Mouse (Mus musculus) hindbrain, embryonic 10.5 days (tissue): ENCODE results near the gene Taf8. TPM values are rescaled to one million over a fixed set of nuclear protein-coding genes. Genes with fewer than 3 reads are reported as not detected.
A peak's percentile ranks its signal among the peaks of the same experiment; 100 is the strongest.

Source experiments
- DNase-seq: peaks from one replicate; pipeline ENCODE4 v3.0.0-alpha.2; 2017; ENCODE audit warnings: low spot score
- H3K27ac ChIP-seq: fragments of 300-500 bp; sonication (generic); 2 replicates; pipeline ENCODE4 v1.5.1; 2016; ENCODE audit warnings: mild to moderate bottlenecking, moderate library complexity
- H3K27me3 ChIP-seq: fragments of 300-500 bp; sonication (generic); 2 replicates; pipeline ENCODE4 v1.6.1; 2016; ENCODE audit warnings: mild to moderate bottlenecking; ENCODE audit not compliant: poor library complexity, insufficient read depth, severe bottlenecking
- H3K36me3 ChIP-seq: fragments of 300-500 bp; sonication (generic); 2 replicates; pipeline ENCODE4 v1.6.1; 2016; ENCODE audit warnings: mild to moderate bottlenecking, moderate library complexity
- H3K4me1 ChIP-seq: fragments of 300-500 bp; sonication (generic); replicated peaks from 2 replicates; pipeline ENCODE4 v1.6.1; 2016; ENCODE audit warnings: mild to moderate bottlenecking
- H3K4me3 ChIP-seq: fragments of 300-500 bp; sonication (generic); 2 replicates; pipeline ENCODE4 v1.5.1; 2016; ENCODE audit warnings: mild to moderate bottlenecking, moderate library complexity
- H3K9me3 ChIP-seq: fragments of 300-500 bp; sonication (generic); 2 replicates; pipeline ENCODE4 v1.6.1; 2016; ENCODE audit warnings: mild to moderate bottlenecking, moderate library complexity
- WGBS: fragments of 180-500 bp; shearing (Covaris S2); methylation state at CpG from one replicate; pipeline ENCODE4 v1.1.7; 2016; 5-methylcytosine and 5-hydroxymethylcytosine counted together
- polyA plus RNA-seq: library from polyadenylated mRNA; unstranded; fragments of >200 nt; fragmentation: Nextera tagmentation; extraction: Ambion mirVana; gene quantifications from 2 replicates; pipeline ENCODE4 v1.2.1, GENCODE M21; 2016

Taf8 gene
- polyA plus RNA-seq, 1 experiment from 2014 or later: 36.0 TPM

GRCm38 (mm10) chr17:47494132-47494531, 8.0 kb downstream of the Taf8 start:
- no peaks in the 10 kb centered on the region for H3K9me3 ChIP-seq
- H3K27me3 ChIP-seq: no peaks in the 10 kb centered on the region
- H3K4me3 ChIP-seq: no peak overlapping the region
- peaks cover 93% of the 10 kb centered on the region for H3K36me3 ChIP-seq
- WGBS: 94% methylated on average over 11 of the region's 11 CpGs
- no peak for DNase-seq
- no peak overlapping the region for H3K27ac ChIP-seq
- no peaks in the 10 kb centered on the region for H3K4me1 ChIP-seq

- 85% methylated on average over 6 of the region's 6 CpGs for WGBS
- no peak for DNase-seq
- Histone ChIP-seq H3K4me1 (no peaks in the 10 kb centered on the region), H3K4me3 (no peak overlapping the region), H3K9me3 (no peaks in the 10 kb centered on the region), H3K36me3 (peaks cover 93% of the 10 kb centered on the region), H3K27ac (no peak overlapping the region), H3K27me3 (no peaks in the 10 kb centered on the region)
Measured at GRCm38 (mm10) chr17:47493653-47494052, 8.4 kb downstream of the Taf8 start.

- H3K4me3 ChIP-seq: no peak overlapping the region
- H3K9me3 ChIP-seq: no peaks in the 10 kb centered on the region
- no peak overlapping the region for H3K27ac ChIP-seq
- 89% methylated on average over 6 of the region's 6 CpGs for WGBS
- H3K4me1 ChIP-seq: no peaks in the 10 kb centered on the region
- peaks cover 93% of the 10 kb centered on the region for H3K36me3 ChIP-seq
- H3K27me3 ChIP-seq: no peaks in the 10 kb centered on the region
- no peak for DNase-seq
Measured at GRCm38 (mm10) chr17:47492731-47493130, 9.4 kb downstream of the Taf8 start.

GRCm38 (mm10) chr17:47490791-47491190, 11.3 kb downstream of the Taf8 start:
- Histone ChIP-seq H3K36me3 (peaks cover 77% of the 10 kb centered on the region), H3K4me3 (no peak overlapping the region), H3K4me1 (peaks cover 9% of the 10 kb centered on the region; the same call in 1 of the 2 replicates), H3K27me3 (no peaks in the 10 kb centered on the region), H3K9me3 (no peaks in the 10 kb centered on the region), H3K27ac (no peak overlapping the region)
- no peak for DNase-seq
- 86% methylated on average over 9 of the region's 9 CpGs for WGBS

- peaks cover 29% of the 10 kb centered on the region for H3K36me3 ChIP-seq
- no peak overlapping the region for H3K27ac ChIP-seq
- H3K9me3 ChIP-seq: no peaks in the 10 kb centered on the region
- no peak overlapping the region for H3K4me3 ChIP-seq
- DNase-seq: no peak
- WGBS: 91% methylated on average over 3 of the region's 3 CpGs
- H3K27me3 ChIP-seq: no peaks in the 10 kb centered on the region
- peaks cover 29% of the 10 kb centered on the region for H3K4me1 ChIP-seq
Measured at GRCm38 (mm10) chr17:47485791-47486190, 16.3 kb downstream of the Taf8 start.

- Histone ChIP-seq H3K27me3 (no peaks in the 10 kb centered on the region), H3K9me3 (no peaks in the 10 kb centered on the region), H3K27ac (peak overlapping the region; percentile 60), H3K36me3 (peaks cover 21% of the 10 kb centered on the region), H3K4me1 (peaks cover 29% of the 10 kb centered on the region), H3K4me3 (no peak overlapping the region)
- WGBS: 6% methylated on average over 3 of the region's 3 CpGs
- DNase-seq: no peak
Measured at GRCm38 (mm10) chr17:47484993-47485392, 17.1 kb downstream of the Taf8 start.

- no peak overlapping the region for H3K4me3 ChIP-seq
- H3K27ac ChIP-seq: peak overlapping the region; percentile 60
- peak; percentile 34 for DNase-seq
- 16% methylated on average over 1 of the region's 1 CpGs for WGBS
- peaks cover 29% of the 10 kb centered on the region for H3K4me1 ChIP-seq
- H3K36me3 ChIP-seq: peaks cover 15% of the 10 kb centered on the region
- H3K9me3 ChIP-seq: no peaks in the 10 kb centered on the region
- no peaks in the 10 kb centered on the region for H3K27me3 ChIP-seq
Measured at GRCm38 (mm10) chr17:47484241-47484921, 17.7 kb downstream of the Taf8 start.

- Histone ChIP-seq H3K4me3 (no peak overlapping the region), H3K27ac (no peak overlapping the region), H3K9me3 (no peaks in the 10 kb centered on the region), H3K4me1 (peaks cover 28% of the 10 kb centered on the region), H3K27me3 (no peaks in the 10 kb centered on the region), H3K36me3 (no peaks in the 10 kb centered on the region)
- DNase-seq: peak; percentile 71
- 49% methylated on average over 2 of the region's 2 CpGs for WGBS
Measured at GRCm38 (mm10) chr17:47482401-47482800, 19.7 kb downstream of the Taf8 start.

GRCm38 (mm10) chr17:47479887-47480286, 22.2 kb downstream of the Taf8 start:
- 72% methylated on average over 3 of the region's 3 CpGs for WGBS
- no peak overlapping the region for H3K27ac ChIP-seq
- no peaks in the 10 kb centered on the region for H3K9me3 ChIP-seq
- no peak for DNase-seq
- no peak overlapping the region for H3K4me3 ChIP-seq
- no peaks in the 10 kb centered on the region for H3K36me3 ChIP-seq
- peaks cover 12% of the 10 kb centered on the region for H3K4me1 ChIP-seq
- no peaks in the 10 kb centered on the region for H3K27me3 ChIP-seq

GRCm38 (mm10) chr17:47475714-47476113, 26.4 kb downstream of the Taf8 start:
- H3K27me3 ChIP-seq: peaks cover 20% of the 10 kb centered on the region
- H3K36me3 ChIP-seq: no peaks in the 10 kb centered on the region
- H3K4me3 ChIP-seq: no peak overlapping the region
- no peak overlapping the region for H3K27ac ChIP-seq
- no peak for DNase-seq
- 63% methylated on average over 3 of the region's 3 CpGs for WGBS
- H3K4me1 ChIP-seq: peaks cover 9% of the 10 kb centered on the region; the same call in 1 of the 2 replicates
- H3K9me3 ChIP-seq: no peaks in the 10 kb centered on the region

GRCm38 (mm10) chr17:47475181-47475580, 26.9 kb downstream of the Taf8 start:
- Histone ChIP-seq H3K36me3 (no peaks in the 10 kb centered on the region), H3K9me3 (no peaks in the 10 kb centered on the region), H3K27me3 (peaks cover 25% of the 10 kb centered on the region), H3K27ac (no peak overlapping the region), H3K4me3 (no peak overlapping the region), H3K4me1 (peaks cover 9% of the 10 kb centered on the region; the same call in 1 of the 2 replicates)
- WGBS: 91% methylated on average over 4 of the region's 4 CpGs
- DNase-seq: no peak

- WGBS: 82% methylated on average over 4 of the region's 4 CpGs
Measured at GRCm38 (mm10) chr17:47474250-47474649, 27.8 kb downstream of the Taf8 start.

GRCm38 (mm10) chr17:47473434-47473974, 28.6 kb downstream of the Taf8 start:
- WGBS: 13% methylated on average over 8 of the region's 8 CpGs
- peak; percentile 48 for DNase-seq
- no peaks in the 10 kb centered on the region for H3K9me3 ChIP-seq
- H3K36me3 ChIP-seq: no peaks in the 10 kb centered on the region
- peaks cover 42% of the 10 kb centered on the region for H3K27me3 ChIP-seq
- peaks cover 20% of the 10 kb centered on the region for H3K4me1 ChIP-seq
- H3K27ac ChIP-seq: no peak overlapping the region
- no peak overlapping the region for H3K4me3 ChIP-seq

More at GRCm38 (mm10) chr17:47474250-47474649, 27.8 kb downstream of the Taf8 start:
- Histone ChIP-seq H3K4me3 (no peak overlapping the region), H3K27me3 (peaks cover 34% of the 10 kb centered on the region), H3K27ac (no peak overlapping the region), H3K36me3 (no peaks in the 10 kb centered on the region), H3K4me1 (peaks cover 12% of the 10 kb centered on the region), H3K9me3 (no peaks in the 10 kb centered on the region)
- no peak for DNase-seq
